Mouse (Mus musculus): ENCODE data around the gene Krt7. TPM values are rescaled to one million over a fixed set of nuclear protein-coding genes. Genes with fewer than 3 reads are reported as not detected.

Gene Krt7
- total RNA-seq, 1 experiment = 14.1 TPM

DNA sequence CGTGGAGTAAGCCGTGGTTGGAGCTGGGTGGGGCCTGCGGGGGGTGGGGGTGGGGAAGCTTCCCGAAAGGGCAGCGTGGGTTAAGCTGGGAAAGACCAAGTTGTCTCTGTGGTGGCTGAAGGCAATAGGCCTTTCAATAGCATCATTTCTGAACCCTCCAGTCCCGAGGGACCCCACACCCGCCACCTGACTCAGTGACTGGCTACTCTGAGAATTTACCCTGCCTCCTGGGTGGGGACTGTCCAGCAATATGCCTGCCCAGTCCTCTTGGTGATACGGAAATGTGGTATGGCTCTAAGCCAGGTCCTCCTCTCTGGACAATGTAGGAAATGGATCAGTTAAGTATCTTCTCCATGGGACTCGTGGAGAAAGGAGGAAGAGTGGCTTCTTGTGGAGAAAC lies 29.1 kb upstream of the Krt7 start:
- DNase-seq (ENCODE audit: low read depth, low spot score) = no peak
- no peak for TF ChIP-seq MAFK (IDR thresholded peaks at IDR 0.05; ENCODE audit: insufficient read depth, low read depth, low read length)
- no peak for TF ChIP-seq ZNF384 (IDR thresholded peaks at IDR 0.05; ENCODE audit: low read depth, low read length)
- no peak for TF ChIP-seq CHD2 (IDR thresholded peaks at IDR 0.05; ENCODE audit: low read depth, low read length)
- no peak for TF ChIP-seq ZC3H11A (IDR thresholded peaks at IDR 0.05; ENCODE audit: borderline replicate concordance, low read depth, low read length)
- no peak for TF ChIP-seq HCFC1 (IDR thresholded peaks at IDR 0.05; ENCODE audit: borderline replicate concordance, insufficient read depth, low read length)
- Histone ChIP-seq H3K9me3 (ENCODE audit: control insufficient read depth, insufficient read depth, low read depth, low read length) (no peaks in the 10 kb centered on the region), H3K9ac (ENCODE audit: insufficient read depth, low read depth, low read length, poor library complexity, severe bottlenecking) (no peak overlapping the region), H3K4me3 (ENCODE audit: insufficient read depth in 1 of 2, low read depth in 1 of 2, low read length in 2 of 2, poor library complexity in 1 of 2, severe bottlenecking in 1 of 2) (no peak overlapping the region), H3K4me1 (ENCODE audit: control insufficient read depth in 2 of 2, insufficient read depth in 2 of 2, low read length in 2 of 2, poor library complexity in 1 of 2) (no peaks in the 10 kb centered on the region), H3K36me3 (ENCODE audit: control insufficient read depth, insufficient read depth, low read length, poor library complexity, severe bottlenecking) (no peaks in the 10 kb centered on the region), H3K27ac (ENCODE audit: insufficient read depth, low read depth, low read length, poor library complexity, severe bottlenecking) (no peak overlapping the region)
- in situ Hi-C loops (cut with MboI; ENCODE audit: low sequenced_read_pairs in 2 of 2, unreplicated experiment in 2 of 2) = no loop called here

GRCm38 (mm10) chr15:101382811-101383210 lies 28.0 kb upstream of the Krt7 start:
- DNase-seq (ENCODE audit: low read depth, low spot score) = no peak
- in situ Hi-C loops (cut with MboI; ENCODE audit: low sequenced_read_pairs in 2 of 2, unreplicated experiment in 2 of 2) = no loop called here
- Histone ChIP-seq H3K4me3 (ENCODE audit: insufficient read depth in 1 of 2, low read depth in 1 of 2, low read length in 2 of 2, poor library complexity in 1 of 2, severe bottlenecking in 1 of 2) (no peak overlapping the region), H3K4me1 (ENCODE audit: control insufficient read depth in 2 of 2, insufficient read depth in 2 of 2, low read length in 2 of 2, poor library complexity in 1 of 2) (peaks cover 0 to 3% of the 10 kb centered on the region in 2 experiments; a peak in 1 of 4 replicates), H3K27ac (ENCODE audit: insufficient read depth, low read depth, low read length, poor library complexity, severe bottlenecking) (no peak overlapping the region), H3K9ac (ENCODE audit: insufficient read depth, low read depth, low read length, poor library complexity, severe bottlenecking) (no peak overlapping the region), H3K36me3 (ENCODE audit: control insufficient read depth, insufficient read depth, low read length, poor library complexity, severe bottlenecking) (no peaks in the 10 kb centered on the region), H3K9me3 (ENCODE audit: control insufficient read depth, insufficient read depth, low read depth, low read length) (no peaks in the 10 kb centered on the region)
- TF ChIP-seq HCFC1 (IDR thresholded peaks at IDR 0.05; ENCODE audit: borderline replicate concordance, insufficient read depth, low read length) = no peak

DNA sequence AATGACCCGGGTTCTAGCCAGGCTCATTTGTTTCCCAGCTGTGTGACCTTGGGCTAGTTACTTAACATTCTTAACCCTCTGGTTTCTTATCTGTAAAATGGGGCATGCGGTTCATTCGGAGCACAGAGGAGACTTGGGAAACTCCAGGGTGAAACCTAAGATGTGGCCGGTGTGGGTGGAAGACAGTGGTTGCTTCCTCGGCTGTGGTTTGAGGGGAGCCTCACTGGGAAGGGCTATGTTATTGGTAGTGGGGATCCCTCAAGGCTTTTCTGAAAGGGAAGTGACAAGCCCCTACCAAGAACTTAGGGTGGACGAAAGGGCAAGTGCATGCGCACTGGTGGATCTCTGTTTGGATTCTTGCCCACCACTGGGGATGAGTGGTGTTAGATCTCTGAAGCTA lies 26.2 kb upstream of the Krt7 start:
- Histone ChIP-seq H3K27ac (ENCODE audit: insufficient read depth, low read depth, low read length, poor library complexity, severe bottlenecking) (no peak overlapping the region), H3K4me3 (ENCODE audit: insufficient read depth in 1 of 2, low read depth in 1 of 2, low read length in 2 of 2, poor library complexity in 1 of 2, severe bottlenecking in 1 of 2) (no peak overlapping the region), H3K36me3 (ENCODE audit: control insufficient read depth, insufficient read depth, low read length, poor library complexity, severe bottlenecking) (no peaks in the 10 kb centered on the region), H3K9ac (ENCODE audit: insufficient read depth, low read depth, low read length, poor library complexity, severe bottlenecking) (no peak overlapping the region), H3K4me1 (ENCODE audit: control insufficient read depth in 2 of 2, insufficient read depth in 2 of 2, low read length in 2 of 2, poor library complexity in 1 of 2) (peaks cover 0 to 6% of the 10 kb centered on the region in 2 experiments; a peak in 1 of 4 replicates), H3K9me3 (ENCODE audit: control insufficient read depth, insufficient read depth, low read depth, low read length) (no peaks in the 10 kb centered on the region)
- in situ Hi-C loops (cut with MboI; ENCODE audit: low sequenced_read_pairs in 2 of 2, unreplicated experiment in 2 of 2) = no loop called here
- TF ChIP-seq ZNF384 (IDR thresholded peaks at IDR 0.05; ENCODE audit: low read depth, low read length) (no peak), CHD2 (IDR thresholded peaks at IDR 0.05; ENCODE audit: low read depth, low read length) (no peak), HCFC1 (IDR thresholded peaks at IDR 0.05; ENCODE audit: borderline replicate concordance, insufficient read depth, low read length) (no peak), MAFK (IDR thresholded peaks at IDR 0.05; ENCODE audit: insufficient read depth, low read depth, low read length) (no peak), ZC3H11A (IDR thresholded peaks at IDR 0.05; ENCODE audit: borderline replicate concordance, low read depth, low read length) (no peak)
- no peak for DNase-seq (ENCODE audit: low read depth, low spot score)

- Histone ChIP-seq H3K4me3 (ENCODE audit: insufficient read depth in 1 of 2, low read depth in 1 of 2, low read length in 2 of 2, poor library complexity in 1 of 2, severe bottlenecking in 1 of 2) (no peak overlapping the region), H3K36me3 (ENCODE audit: control insufficient read depth, insufficient read depth, low read length, poor library complexity, severe bottlenecking) (no peaks in the 10 kb centered on the region), H3K27ac (ENCODE audit: insufficient read depth, low read depth, low read length, poor library complexity, severe bottlenecking) (no peak overlapping the region), H3K9ac (ENCODE audit: insufficient read depth, low read depth, low read length, poor library complexity, severe bottlenecking) (no peak overlapping the region), H3K9me3 (ENCODE audit: control insufficient read depth, insufficient read depth, low read depth, low read length) (no peaks in the 10 kb centered on the region), H3K4me1 (ENCODE audit: control insufficient read depth in 2 of 2, insufficient read depth in 2 of 2, low read length in 2 of 2, poor library complexity in 1 of 2) (peaks cover 0 to 6% of the 10 kb centered on the region in 2 experiments; a peak in 1 of 4 replicates)
- TF ChIP-seq HCFC1 (IDR thresholded peaks at IDR 0.05; ENCODE audit: borderline replicate concordance, insufficient read depth, low read length) (no peak), ZNF384 (IDR thresholded peaks at IDR 0.05; ENCODE audit: low read depth, low read length) (no peak), MAFK (IDR thresholded peaks at IDR 0.05; ENCODE audit: insufficient read depth, low read depth, low read length) (no peak), ZC3H11A (IDR thresholded peaks at IDR 0.05; ENCODE audit: borderline replicate concordance, low read depth, low read length) (no peak), CHD2 (IDR thresholded peaks at IDR 0.05; ENCODE audit: low read depth, low read length) (no peak)
- DNase-seq (ENCODE audit: low read depth, low spot score) = no peak
- in situ Hi-C loops (cut with MboI; ENCODE audit: low sequenced_read_pairs in 2 of 2, unreplicated experiment in 2 of 2) = no loop called here
Measured at GRCm38 (mm10) chr15:101385064-101385463, 25.8 kb upstream of the Krt7 start.

- Histone ChIP-seq H3K4me3 (ENCODE audit: insufficient read depth in 1 of 2, low read depth in 1 of 2, low read length in 2 of 2, poor library complexity in 1 of 2, severe bottlenecking in 1 of 2) (no peak overlapping the region), H3K4me1 (ENCODE audit: control insufficient read depth in 2 of 2, insufficient read depth in 2 of 2, low read length in 2 of 2, poor library complexity in 1 of 2) (peaks cover 0 to 6% of the 10 kb centered on the region in 2 experiments; a peak in 1 of 4 replicates), H3K36me3 (ENCODE audit: control insufficient read depth, insufficient read depth, low read length, poor library complexity, severe bottlenecking) (no peaks in the 10 kb centered on the region), H3K9me3 (ENCODE audit: control insufficient read depth, insufficient read depth, low read depth, low read length) (no peaks in the 10 kb centered on the region), H3K27ac (ENCODE audit: insufficient read depth, low read depth, low read length, poor library complexity, severe bottlenecking) (no peak overlapping the region), H3K9ac (ENCODE audit: insufficient read depth, low read depth, low read length, poor library complexity, severe bottlenecking) (no peak overlapping the region)
- DNase-seq (ENCODE audit: low read depth, low spot score) = no peak
- no peak for TF ChIP-seq CHD2 (IDR thresholded peaks at IDR 0.05; ENCODE audit: low read depth, low read length)
- no peak for TF ChIP-seq ZNF384 (IDR thresholded peaks at IDR 0.05; ENCODE audit: low read depth, low read length)
- TF ChIP-seq ZC3H11A (IDR thresholded peaks at IDR 0.05; ENCODE audit: borderline replicate concordance, low read depth, low read length) = no peak
- no peak for TF ChIP-seq HCFC1 (IDR thresholded peaks at IDR 0.05; ENCODE audit: borderline replicate concordance, insufficient read depth, low read length)
- no peak for TF ChIP-seq MAFK (IDR thresholded peaks at IDR 0.05; ENCODE audit: insufficient read depth, low read depth, low read length)
- in situ Hi-C loops (cut with MboI; ENCODE audit: low sequenced_read_pairs in 2 of 2, unreplicated experiment in 2 of 2) = no loop called here
Measured at GRCm38 (mm10) chr15:101387176-101387575, 23.7 kb upstream of the Krt7 start.
